ENCODE assay signal across 16 mouse cellular contexts in the genomic region with DNA sequence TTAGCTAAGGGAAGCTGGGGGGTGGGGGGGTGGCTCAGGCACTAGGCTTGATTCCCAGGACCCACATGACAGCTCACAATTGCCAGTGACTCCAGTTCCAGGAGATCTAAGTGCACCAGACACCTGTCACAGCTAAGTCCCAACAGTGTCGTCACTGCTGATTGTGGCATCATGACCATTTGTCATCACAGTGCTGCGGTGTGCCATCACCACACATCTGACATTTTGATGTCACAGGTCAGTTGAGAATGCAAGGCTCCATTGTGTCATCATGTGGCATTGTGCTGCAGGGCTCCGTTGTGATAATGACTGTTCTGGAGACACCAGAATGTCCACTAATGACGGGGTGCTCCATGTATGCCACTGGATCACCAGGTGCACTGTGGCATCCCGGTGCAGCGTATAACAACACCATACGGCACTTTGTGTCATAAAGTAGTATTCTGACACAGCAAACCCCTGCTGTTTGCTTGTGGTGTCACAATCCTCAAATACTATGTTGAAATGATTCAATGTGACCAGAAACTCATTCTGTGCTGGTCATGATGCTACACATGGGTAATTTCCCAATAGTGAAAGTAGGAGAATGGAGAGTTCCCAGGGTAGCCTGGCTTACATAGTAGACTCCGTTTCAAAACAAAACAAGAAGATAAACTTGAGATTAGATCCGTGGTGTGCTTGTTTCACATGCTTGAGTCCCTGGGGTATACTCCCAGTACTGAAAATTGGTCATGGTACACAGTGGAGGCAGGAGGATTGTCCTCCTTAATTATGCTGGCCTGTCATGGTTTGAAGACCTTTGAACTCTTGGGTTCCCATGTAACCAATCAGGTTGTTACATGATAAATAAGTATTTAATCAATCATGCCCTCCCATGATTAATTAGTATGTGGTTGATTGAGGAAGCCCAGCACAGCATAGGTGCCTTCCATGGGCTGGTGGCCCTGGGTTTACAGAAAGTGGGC. TPM values are rescaled to one million over a fixed set of nuclear protein-coding genes. Genes with fewer than 3 reads are reported as not detected.
A peak's percentile ranks its signal among the peaks of the same experiment; 100 is the strongest.
DNase-seq lines count a peak whose midpoint lies in the region; ATAC-seq and TF ChIP-seq lines count a peak whose summit lies in the region.
"Had no signal": no experiment of that assay in that cellular context is flagged by ENCODE, and none has a peak within 500 bp of the region (broad histone marks: within the 10 kb centered on the region; RNA-seq: fewer than 3 reads in every experiment).

No protein-coding gene starts in this region.

- no peak overlapping the region for H3K4me2 ChIP-seq in liver, embryonic 11.5 days
- H3K4me2 ChIP-seq: hindbrain, embryonic 15.5 days; limb, embryonic 13.5 days; midbrain, embryonic 13.5 days had no signal

- peak overlapping the region; percentile 97 for H3K27ac ChIP-seq in liver, adult 2 months (replicated peaks; ENCODE audit: insufficient read depth, low read depth, low read length)
- no peak overlapping the region for H3K27ac ChIP-seq in liver, embryonic 11.5 days (ENCODE audit: low read depth, low read length)
- H3K27ac ChIP-seq: heart, embryonic 10.5 days; hindbrain, embryonic 15.5 days; limb, embryonic 13.5 days; midbrain, embryonic 13.5 days had no signal

- 26% methylated on average over 9 of the region's 9 CpGs for WGBS in liver, adult 2 months
- WGBS in liver, embryonic 11.5 days = 84% methylated on average over 9 of the region's 9 CpGs

- no peak for TF ChIP-seq CTCF in liver, adult 2 months (IDR thresholded peaks at IDR 0.05; ENCODE audit: low read depth, low read length)

- no peaks in the 10 kb centered on the region for H3K27me3 ChIP-seq in liver, adult 2 months (ENCODE audit: control insufficient read depth, insufficient read depth, low read length)
- H3K27me3 ChIP-seq in liver, embryonic 11.5 days (replicated peaks; ENCODE audit: control insufficient read depth, insufficient read depth, low read length) = no peaks in the 10 kb centered on the region
- H3K27me3 ChIP-seq: hindbrain, embryonic 15.5 days; limb, embryonic 13.5 days; midbrain, embryonic 13.5 days had no signal

- ATAC-seq in liver, embryonic 11.5 days (replicated peaks; ENCODE audit: low FRiP score) = no peak
- ATAC-seq in granulocyte monocyte progenitor cell, adult 5-6 weeks (replicated peaks; ENCODE audit: poor library complexity, severe bottlenecking) = peak; percentile 89
- peak; percentile 84 for ATAC-seq in megakaryocyte progenitor cell, adult 5-6 weeks (replicated peaks; ENCODE audit: poor library complexity)
- no peak for ATAC-seq in erythroblast, adult 5-6 weeks (replicated peaks; ENCODE audit: low FRiP score, poor library complexity, severe bottlenecking)
- ATAC-seq: midbrain, embryonic 13.5 days had no signal

- no peak overlapping the region for H3K4me3 ChIP-seq in liver, adult 2 months (ENCODE audit: insufficient read depth, low read depth, low read length)
- no peak overlapping the region for H3K4me3 ChIP-seq in liver, embryonic 11.5 days (ENCODE audit: low read depth, low read length)
- H3K4me3 ChIP-seq: heart, embryonic 10.5 days; hindbrain, embryonic 15.5 days; limb, embryonic 13.5 days; midbrain, embryonic 13.5 days had no signal

- peak overlapping the region; percentile 64 for H3K9ac ChIP-seq in liver, adult 2 months (ENCODE audit: low read depth, low read length)
- no peak overlapping the region for H3K9ac ChIP-seq in liver, embryonic 11.5 days (ENCODE audit: low read depth, low read length)
- H3K9ac ChIP-seq: hindbrain, embryonic 15.5 days; limb, embryonic 13.5 days; midbrain, embryonic 13.5 days had no signal

- no peak for TF ChIP-seq POLR2A in liver, adult 2 months (IDR thresholded peaks at IDR 0.05; ENCODE audit: extremely low read depth, insufficient read depth, low read length)

- H3K79me2 ChIP-seq in liver, adult 2 months (ENCODE audit: control insufficient read depth, insufficient read depth, low read length) = no peaks in the 10 kb centered on the region

- peaks cover 34% of the 10 kb centered on the region for H3K36me3 ChIP-seq in liver, adult 2 months (ENCODE audit: control insufficient read depth, insufficient read depth, low read length)
- peaks cover 34% of the 10 kb centered on the region for H3K36me3 ChIP-seq in liver, embryonic 11.5 days (ENCODE audit: control insufficient read depth, insufficient read depth, low read length)

- H3K4me1 ChIP-seq in liver, adult 2 months (ENCODE audit: control insufficient read depth, insufficient read depth, low read length) = peaks cover 8% of the 10 kb centered on the region; the same call in 1 of the 2 replicates
- no peaks in the 10 kb centered on the region for H3K4me1 ChIP-seq in liver, embryonic 11.5 days (replicated peaks; ENCODE audit: control insufficient read depth, insufficient read depth, low read length)
- H3K4me1 ChIP-seq: heart, embryonic 10.5 days; hindbrain, embryonic 15.5 days; limb, embryonic 13.5 days; midbrain, embryonic 13.5 days had no signal

- DNase-seq in gastrocnemius, adult 18-20 months (ENCODE audit: low spot score) = peak; percentile 7
- no peak for DNase-seq in gastrocnemius, postnatal 10 days
- peak; percentile 89 for DNase-seq in liver, adult 2 months (ENCODE audit: extremely low read depth, low read depth, low spot score)
- no peak for DNase-seq in liver, embryonic 11.5 days (ENCODE audit: low spot score)
- DNase-seq in urinary bladder, adult 18-20 months (ENCODE audit: low spot score in 2 of 2) = no peak
- DNase-seq: cerebellum, adult 9-10 months; gastrocnemius, postnatal 36 days; kidney, adult 11 months; thymus, postnatal 4 days had no signal

- no peaks in the 10 kb centered on the region for H3K9me3 ChIP-seq in liver, embryonic 11.5 days (ENCODE audit: control insufficient read depth, low read length)
- H3K9me3 ChIP-seq: heart, embryonic 10.5 days; hindbrain, embryonic 15.5 days; limb, embryonic 13.5 days; midbrain, embryonic 13.5 days had no signal

RNA-seq across cellular contexts. Expression of a gene that starts 13.4 kb away (rescaled TPM):
- 10 to 100 TPM; 14.8 to 14.9 TPM for total RNA-seq in gastrocnemius, adult 18-20 months (2021)
- total RNA-seq in gastrocnemius, postnatal 10 days (2021) = 10 to 100 TPM; 26.5 to 30.1 TPM
- 18.2 and 20.8 TPM in 2 replicates for total RNA-seq in liver, adult 2 months (2014; rRNA removed)
- polyA plus RNA-seq in liver, adult 2 months (2012; rRNA removed) = 4.3 and 4.8 TPM in 2 replicates
- 131 and 147 TPM in 2 replicates for polyA plus RNA-seq in liver, embryonic 11.5 days (2014; fragmentation: Nextera tagmentation; extraction: Ambion mirVana)
- total RNA-seq in granulocyte monocyte progenitor cell, adult 5-6 weeks (2014; fragmentation: Nextera tagmentation) = 109 and 114 TPM in 2 replicates
- total RNA-seq in granulocyte monocyte progenitor cell, adult 5-6 weeks (2017) = 154 and 167 TPM in 2 replicates
- 159 TPM in 2 replicates for total RNA-seq in megakaryocyte progenitor cell, adult 5-6 weeks (2015)
- 131 and 137 TPM in 2 replicates for total RNA-seq in megakaryocyte progenitor cell, adult 5-6 weeks (2017)
- 30.6 and 40.5 TPM in 2 replicates for total RNA-seq in erythroblast, adult 5-6 weeks (2015; ENCODE audit: low replicate concordance)
- 31.8 and 38.3 TPM in 2 replicates for total RNA-seq in erythroblast, adult 5-6 weeks (2017; ENCODE audit: low replicate concordance)

RNA-seq across cellular contexts. Expression of a gene that starts 23.5 kb away (rescaled TPM):
- 10 to 100 TPM; 51.5 to 53.4 TPM for total RNA-seq in gastrocnemius, adult 18-20 months (2021)
- total RNA-seq in gastrocnemius, postnatal 10 days (2021) = 10 to 100 TPM; 68.5 to 72.0 TPM
- total RNA-seq in liver, adult 2 months (2014; rRNA removed) = 28.9 and 34.5 TPM in 2 replicates
- polyA plus RNA-seq in liver, adult 2 months (2012; rRNA removed) = 37.0 and 37.1 TPM in 2 replicates
- 280 and 292 TPM in 2 replicates for polyA plus RNA-seq in liver, embryonic 11.5 days (2014; fragmentation: Nextera tagmentation; extraction: Ambion mirVana)
- 64.3 and 66.2 TPM in 2 replicates for total RNA-seq in granulocyte monocyte progenitor cell, adult 5-6 weeks (2014; fragmentation: Nextera tagmentation)
- total RNA-seq in granulocyte monocyte progenitor cell, adult 5-6 weeks (2017) = 56.5 and 76.9 TPM in 2 replicates
- total RNA-seq in megakaryocyte progenitor cell, adult 5-6 weeks (2015) = 64.5 and 65.2 TPM in 2 replicates
- 74.9 and 83.6 TPM in 2 replicates for total RNA-seq in megakaryocyte progenitor cell, adult 5-6 weeks (2017)
- total RNA-seq in erythroblast, adult 5-6 weeks (2015; ENCODE audit: low replicate concordance) = 22.4 and 28.6 TPM in 2 replicates
- total RNA-seq in erythroblast, adult 5-6 weeks (2017; ENCODE audit: low replicate concordance) = 24.1 and 30.5 TPM in 2 replicates

RNA-seq across cellular contexts. Expression of a gene that starts 53.8 kb away (rescaled TPM):
- total RNA-seq in gastrocnemius, adult 18-20 months (2021) = 10 to 100 TPM; 45.3 to 47.4 TPM
- 10 to 100 TPM; 78.7 to 90.1 TPM for total RNA-seq in gastrocnemius, postnatal 10 days (2021)
- 12.1 and 12.8 TPM in 2 replicates for total RNA-seq in liver, adult 2 months (2014; rRNA removed)
- 4.1 and 4.4 TPM in 2 replicates for polyA plus RNA-seq in liver, adult 2 months (2012; rRNA removed)
- 40.6 and 41.1 TPM in 2 replicates for polyA plus RNA-seq in liver, embryonic 11.5 days (2014; fragmentation: Nextera tagmentation; extraction: Ambion mirVana)
- 42.8 and 51.1 TPM in 2 replicates for total RNA-seq in granulocyte monocyte progenitor cell, adult 5-6 weeks (2014; fragmentation: Nextera tagmentation)
- total RNA-seq in granulocyte monocyte progenitor cell, adult 5-6 weeks (2017) = 40.1 and 51.1 TPM in 2 replicates
- 45.0 and 56.3 TPM in 2 replicates for total RNA-seq in megakaryocyte progenitor cell, adult 5-6 weeks (2015)
- 45.9 and 51.3 TPM in 2 replicates for total RNA-seq in megakaryocyte progenitor cell, adult 5-6 weeks (2017)
- total RNA-seq in erythroblast, adult 5-6 weeks (2015; ENCODE audit: low replicate concordance) = 17.8 and 24.6 TPM in 2 replicates
- 11.4 and 15.3 TPM in 2 replicates for total RNA-seq in erythroblast, adult 5-6 weeks (2017; ENCODE audit: low replicate concordance)

Comparison
In these comparisons a context has a peak if more than half of its experiments do, and no peak if none do; other contexts are left out.
1. DNase-seq: peak in gastrocnemius, adult 18-20 months (single experiment) and liver, adult 2 months (single experiment); none in gastrocnemius, postnatal 10 days (single experiment), liver, embryonic 11.5 days (single experiment) and urinary bladder, adult 18-20 months (0 of 2).
2. ATAC-seq: peak in granulocyte monocyte progenitor cell, adult 5-6 weeks (single experiment) and megakaryocyte progenitor cell, adult 5-6 weeks (single experiment); none in liver, embryonic 11.5 days (single experiment) and erythroblast, adult 5-6 weeks (single experiment).